Mouse (Mus musculus) thymus, adult 2 months (tissue): ENCODE data around the gene Spaca6.

Source experiments
- CTCF ChIP-seq: fragments of 200-500 bp; IDR thresholded peaks from 2 replicates; pipeline ENCODE4 v1.5.1; 2012; ENCODE audit warnings: mild to moderate bottlenecking, control low read depth, low read length, moderate library complexity, borderline replicate concordance; ENCODE audit not compliant: control insufficient read depth, poor library complexity, insufficient read depth; ENCODE audit errors: extremely low read depth
- POLR2A ChIP-seq: fragments of 200-500 bp; IDR thresholded peaks from 2 replicates; pipeline ENCODE4 v1.6.1; 2012; ENCODE audit warnings: mild to moderate bottlenecking, low read length, control low read depth, moderate library complexity; ENCODE audit not compliant: control insufficient read depth, poor library complexity, insufficient read depth; ENCODE audit errors: extremely low read depth

DNA sequence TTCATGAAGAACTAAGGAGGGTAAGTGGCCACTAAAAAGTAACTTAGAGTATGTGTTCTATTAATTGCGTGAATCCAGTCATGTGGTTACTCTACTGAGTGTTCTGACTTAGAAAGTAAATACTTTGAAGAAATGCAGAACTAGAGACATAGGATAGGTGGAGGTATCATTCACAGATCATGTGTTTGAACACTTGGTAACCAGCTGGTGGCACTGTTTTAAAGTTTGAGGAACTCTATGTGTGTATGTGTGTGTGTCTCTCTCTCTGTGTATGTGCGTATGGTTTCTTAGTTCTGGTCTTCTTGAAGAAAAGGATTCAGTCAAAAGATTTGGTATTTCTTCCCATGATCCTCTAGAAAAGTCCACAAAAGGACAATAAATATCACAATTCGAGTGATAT, 33.2 kb downstream of the Spaca6 start:
- TF ChIP-seq POLR2A (no peak), CTCF (no peak)
